Mouse (Mus musculus) inflammation-experienced regulatory T-cells, adult 16 weeks (primary cell): ENCODE results near the gene Ldha. TPM values are rescaled to one million over a fixed set of nuclear protein-coding genes. Genes with fewer than 3 reads are reported as not detected.

Experiments used
- polyA plus RNA-seq: library from polyadenylated mRNA; unstranded; fragments of 100-300 nt; shearing (Covaris generic); gene quantifications from one replicate; pipeline ENCODE4 v1.2.1, GENCODE M21; 2017

The Ldha gene
- 1,236 TPM for polyA plus RNA-seq

DNA sequence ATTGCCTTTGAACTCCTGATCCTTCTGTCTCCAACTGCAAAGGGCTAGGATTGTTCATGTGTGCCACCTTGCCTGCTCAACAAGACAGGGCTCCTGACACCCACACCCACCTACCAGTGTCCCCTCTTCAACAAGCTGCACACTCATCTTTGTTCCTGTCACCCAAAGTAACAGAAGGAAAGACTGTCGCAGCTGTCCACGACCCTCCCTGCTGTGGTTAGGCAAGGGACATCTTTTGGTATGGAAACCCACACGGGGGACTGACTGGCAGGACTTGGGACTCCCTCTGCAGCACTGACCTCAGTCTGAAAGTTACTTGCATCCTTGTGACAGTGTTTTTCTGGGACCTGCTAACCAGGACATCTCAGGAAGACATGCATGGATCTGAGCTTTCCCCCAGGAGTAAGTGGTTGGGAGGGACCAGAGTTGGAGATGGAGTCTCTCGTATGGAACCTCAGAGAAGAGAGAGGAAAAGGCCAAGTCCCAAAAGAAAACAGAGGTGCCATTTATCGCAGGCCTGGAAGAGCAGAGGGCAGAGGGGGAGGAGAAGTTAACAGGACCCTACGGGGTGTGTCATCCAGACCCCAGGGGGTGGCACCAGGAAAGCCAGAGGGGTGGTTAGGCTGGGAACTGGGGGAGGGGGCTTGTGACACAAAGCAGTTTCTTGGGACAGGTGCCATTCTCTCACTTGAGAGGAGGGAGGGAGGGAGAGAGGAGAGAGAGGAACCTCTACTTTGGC lies at the start of gene Ldha:
Gene Ldha, plus strand, starts transcription at position 689 of the 739 bp plus-strand sequence.

DNA sequence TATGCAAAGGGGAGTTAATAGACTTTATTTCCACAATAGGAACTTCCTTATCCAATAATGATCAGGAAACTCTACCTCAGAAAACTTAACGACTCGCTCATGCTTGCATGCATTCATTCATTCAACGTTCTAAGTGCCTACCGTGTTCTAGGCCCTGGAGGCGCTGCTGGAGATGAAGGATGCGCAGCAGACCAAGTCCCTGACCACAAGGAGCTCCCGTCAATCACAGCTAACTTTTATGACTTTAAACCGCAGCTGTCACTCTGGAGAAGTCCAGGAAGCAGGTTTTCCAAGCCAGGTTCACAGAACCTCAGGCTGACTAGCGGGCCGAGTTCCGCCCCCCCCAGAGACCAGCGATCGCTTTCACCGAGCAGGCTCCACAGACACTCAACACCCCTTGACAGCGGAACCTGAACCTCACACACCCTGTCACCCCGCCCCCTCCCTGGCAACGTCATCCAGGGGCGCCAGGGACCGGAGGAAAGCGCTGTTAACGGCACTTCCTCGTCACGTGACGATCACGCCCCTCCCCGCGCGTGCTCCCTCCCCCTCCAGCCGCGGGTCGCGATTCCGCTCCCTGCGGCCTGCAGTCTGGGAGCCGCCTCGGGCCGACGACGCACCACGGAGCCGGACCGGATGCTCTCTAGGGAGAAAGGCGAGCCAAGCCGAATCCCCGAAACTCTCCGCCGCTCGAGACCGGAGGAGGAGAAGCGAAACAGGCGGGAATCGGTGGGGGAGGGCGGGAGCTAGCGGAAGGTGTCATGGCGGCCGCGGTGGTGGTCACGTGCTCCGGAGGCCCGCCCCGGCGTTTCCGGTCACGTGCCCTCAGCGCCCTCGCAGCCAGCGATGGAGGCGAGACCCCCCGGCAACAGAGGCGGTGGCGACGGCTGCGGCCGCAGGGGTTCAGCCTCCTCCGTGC lies 45.7 kb upstream of the Ldha start, which contains the start of the genes Hps5 and Gtf2h1:
Gene Hps5, minus strand, starts transcription at position 778 of the 919 bp plus-strand sequence.
Gene Gtf2h1, plus strand, starts transcription at position 817 of the 919 bp plus-strand sequence.

GRCm38 (mm10) chr7:46860996-46861395 lies 19.7 kb downstream of the Ldha start, which contains the start of gene Ldhc:
Gene Ldhc, plus strand, starts transcription at chr7:46861203.

Other genes with a start within 250 kb of the Ldha start
- gene Sergef, start 201.7 kb upstream of the Ldha start, polyA plus RNA-seq, result 22.1 TPM
- not detected for gene Tph1, start 168.9 kb upstream of the Ldha start, polyA plus RNA-seq
- gene Saal1, start 130.8 kb upstream of the Ldha start, polyA plus RNA-seq, result 23.4 TPM
- gene Saa3, start 125.8 kb upstream of the Ldha start, polyA plus RNA-seq, result not detected
- gene Saa4, start 108.9 kb upstream of the Ldha start, polyA plus RNA-seq, result not detected
- gene Saa1, start 98.5 kb upstream of the Ldha start, polyA plus RNA-seq, result not detected
- gene Saa2, start 89.7 kb upstream of the Ldha start, polyA plus RNA-seq, result not detected
- 37.9 TPM for gene Hps5, start 45.4 kb upstream of the Ldha start, polyA plus RNA-seq
- 50.6 TPM for gene Gtf2h1, start 45.4 kb upstream of the Ldha start, polyA plus RNA-seq
- gene Ldhc, start 19.7 kb downstream of the Ldha start, polyA plus RNA-seq, result not detected
- gene Tsg101, start 78.5 kb downstream of the Ldha start, polyA plus RNA-seq, result 158 TPM
- 9.8 TPM for gene Uevld, start 117.1 kb downstream of the Ldha start, polyA plus RNA-seq
- gene Gm9999, start 142.1 kb downstream of the Ldha start, polyA plus RNA-seq, result not detected
- 54.6 TPM for gene Spty2d1, start 166.9 kb downstream of the Ldha start, polyA plus RNA-seq
- 9.9 TPM for gene Tmem86a, start 209.1 kb downstream of the Ldha start, polyA plus RNA-seq